Mouse (Mus musculus) myocyte (in vitro differentiated cells): ENCODE measurements around the gene Hps4.

Experiments used
- MAX ChIP-seq: IDR thresholded peaks from one replicate; pipeline ENCODE4 v1.6.1; 2011; ENCODE audit warnings: low read depth, mild to moderate bottlenecking, control low read depth
- POLR2A ChIP-seq: IDR thresholded peaks from one replicate; pipeline ENCODE4 v1.6.1; 2011; ENCODE audit warnings: low read depth, mild to moderate bottlenecking, control low read depth, moderate library complexity; ENCODE audit not compliant: insufficient read length
- POLR2AphosphoS2 ChIP-seq: IDR thresholded peaks from one replicate; pipeline ENCODE4 v1.6.1; 2011; ENCODE audit warnings: low read depth, control low read depth; ENCODE audit not compliant: insufficient read length
- USF1 ChIP-seq: IDR thresholded peaks from one replicate; pipeline ENCODE4 v1.6.1; 2011; ENCODE audit warnings: low read depth, mild to moderate bottlenecking, control low read depth, moderate library complexity

- TF ChIP-seq MAX (no peak), POLR2A (no peak), POLR2AphosphoS2 (no peak), USF1 (no peak)
Observed at GRCm38 (mm10) chr5:112399284-112399683, 56.4 kb downstream of the Hps4 start.
